Mouse (Mus musculus): ENCODE data around the gene Mgmt.

DNA sequence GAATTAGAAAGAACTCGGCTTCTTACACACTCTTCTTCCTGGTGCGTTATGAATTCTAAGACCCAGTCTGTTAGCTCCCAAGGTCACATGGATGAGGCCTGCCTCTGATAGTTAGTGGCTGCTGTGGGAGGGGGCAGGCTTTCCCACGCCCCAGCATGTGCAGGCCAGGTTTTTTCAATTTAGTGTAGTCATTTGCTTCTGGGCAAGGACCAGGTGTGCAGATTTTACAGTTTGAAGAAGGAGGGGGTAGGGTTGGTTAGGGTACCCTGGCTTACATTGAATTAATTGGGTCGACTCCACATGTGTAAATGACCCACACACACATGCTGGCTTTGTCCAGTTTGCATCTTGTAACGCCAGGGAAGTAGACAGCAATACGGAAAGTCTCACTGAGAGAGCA is 193.7 kb downstream of the Mgmt start:
- TF ChIP-seq CTCF (IDR thresholded peaks at IDR 0.05; ENCODE audit: extremely low read depth, insufficient read depth, insufficient read length, insufficient replicate concordance): no peak
- TF ChIP-seq POLR2A (IDR thresholded peaks at IDR 0.05; ENCODE audit: low read depth, low read length): no peak
